Mouse (Mus musculus) embryonic stem cell, embryonic (primary cell): Measurements from ENCODE around the gene Tbxas1.

Experiments
- CTCF ChIA-PET, 4 experiments: fragments of 300-600 bp in 2 of 4; fragments of 350-600 bp in 2 of 4; sonication (Branson Sonifier 250); formaldehyde crosslinking; loops; one replicate each; lab custom pipeline; 2022; ENCODE audit warnings: inconsistent platforms in 2 of 4; lab: Charles Lee
- POLR2A ChIA-PET, 4 experiments: fragments of 300-600 bp in 2 of 4; fragments of 350-600 bp in 2 of 4; sonication (Branson Sonifier 250); formaldehyde crosslinking; loops; one replicate each; lab custom pipeline; 2022; ENCODE audit warnings: antibody characterized with exemption in 4 of 4, inconsistent platforms in 1 of 4; lab: Charles Lee

Gene Tbxas1

DNA sequence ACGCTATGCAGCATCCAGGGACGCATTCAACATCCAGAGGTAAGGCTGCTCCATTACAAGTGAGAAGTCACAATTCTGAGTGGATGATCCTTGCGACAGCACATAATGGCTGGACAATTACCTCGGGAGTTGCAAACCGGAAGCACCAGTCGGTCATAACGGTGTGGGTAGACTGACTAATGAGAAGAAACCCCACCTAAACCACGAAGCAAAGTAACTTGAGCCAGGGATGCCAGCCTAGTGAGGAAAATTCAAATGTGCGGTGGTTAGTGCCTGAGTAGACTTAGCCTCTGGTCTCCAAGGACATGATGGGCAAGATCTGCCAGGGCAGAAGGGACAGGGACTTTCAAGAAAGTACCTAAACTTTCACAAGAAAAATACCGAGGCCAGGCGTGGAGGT, 142.7 kb downstream of the Tbxas1 start:
- CTCF ChIA-PET = interaction anchor here in 2 of 4 experiments (0.7 to 3.0 kb wide), 4 partner anchors 102 to 368 kb away, joined by 3 to 11 read pairs (median 4); no protein-coding TSS in a partner anchor
- POLR2A ChIA-PET = interaction anchor here in 1 of 4 experiments (1.2 kb wide), 1 partner anchor 283 kb away, joined by 3 read pairs; no protein-coding TSS in a partner anchor

GRCm38 (mm10) chr6:39018805-39019204, 143.6 kb downstream of the Tbxas1 start:
- ChIA-PET CTCF (interaction anchor here (0.5 to 3.0 kb wide), 10 partner anchors 93 to 674 kb away, joined by 3 to 11 read pairs (median 4); no protein-coding TSS in a partner anchor), POLR2A (no interaction called here)

- POLR2A ChIA-PET = no interaction called here
- CTCF ChIA-PET = interaction anchor here (0.5 to 3.0 kb wide), 11 partner anchors 93 to 674 kb away, joined by 3 to 11 read pairs (median 3); no protein-coding TSS in a partner anchor
Measured at GRCm38 (mm10) chr6:39019219-39019618, 144.0 kb downstream of the Tbxas1 start.

GRCm38 (mm10) chr6:39021909-39022308, 146.7 kb downstream of the Tbxas1 start:
- CTCF ChIA-PET = interaction anchor here in 1 of 4 experiments (0.7 kb wide), 1 partner anchor 61 kb away, joined by 3 read pairs; no protein-coding TSS in a partner anchor

DNA sequence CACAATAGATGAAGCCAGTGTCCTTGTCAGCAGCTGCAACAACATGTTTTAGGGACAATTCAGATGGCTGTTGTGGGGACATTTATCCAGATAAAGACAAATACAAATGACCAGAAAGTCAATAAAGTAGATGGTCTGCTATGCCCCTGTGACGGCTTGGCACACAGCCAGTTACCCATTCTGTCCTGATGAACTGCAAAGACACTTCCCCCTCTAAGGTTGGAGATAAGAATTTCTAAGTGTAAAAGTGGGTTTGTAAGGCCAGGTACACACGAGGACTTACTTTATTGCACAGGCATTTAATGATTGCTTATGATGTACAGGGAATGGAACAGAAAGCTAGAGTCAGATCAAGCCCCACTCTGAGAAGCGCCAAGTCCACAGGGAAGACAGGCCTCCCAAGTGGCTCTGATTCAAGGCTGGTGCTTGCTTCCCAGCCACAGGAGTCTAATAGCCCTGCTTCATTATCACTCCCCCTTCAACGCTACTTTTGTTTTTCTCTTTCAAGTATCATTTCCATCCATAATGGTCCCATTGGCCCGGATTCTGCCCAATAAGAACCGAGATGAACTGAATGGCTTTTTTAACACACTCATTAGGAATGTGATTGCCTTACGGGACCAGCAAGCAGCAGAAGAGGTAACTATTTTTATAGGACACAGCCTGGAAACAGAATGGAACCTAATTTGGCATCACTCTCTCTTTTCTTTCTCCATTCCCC, 147.4 kb downstream of the Tbxas1 start:
- POLR2A ChIA-PET = no interaction called here
- CTCF ChIA-PET = no interaction called here

More at GRCm38 (mm10) chr6:39021909-39022308, 146.7 kb downstream of the Tbxas1 start:
- POLR2A ChIA-PET = no interaction called here

- POLR2A ChIA-PET = interaction anchor here in 3 of 4 experiments (0.6 to 1.3 kb wide), 4 partner anchors 11 to 136 kb away, joined by 3 to 7 read pairs (median 4); no protein-coding TSS in a partner anchor
- CTCF ChIA-PET = interaction anchor here (0.5 to 1.2 kb wide), 8 partner anchors 10 to 380 kb away, joined by 3 to 5 read pairs (median 3); no protein-coding TSS in a partner anchor
Measured at GRCm38 (mm10) chr6:39024631-39025030, 149.4 kb downstream of the Tbxas1 start.

DNA sequence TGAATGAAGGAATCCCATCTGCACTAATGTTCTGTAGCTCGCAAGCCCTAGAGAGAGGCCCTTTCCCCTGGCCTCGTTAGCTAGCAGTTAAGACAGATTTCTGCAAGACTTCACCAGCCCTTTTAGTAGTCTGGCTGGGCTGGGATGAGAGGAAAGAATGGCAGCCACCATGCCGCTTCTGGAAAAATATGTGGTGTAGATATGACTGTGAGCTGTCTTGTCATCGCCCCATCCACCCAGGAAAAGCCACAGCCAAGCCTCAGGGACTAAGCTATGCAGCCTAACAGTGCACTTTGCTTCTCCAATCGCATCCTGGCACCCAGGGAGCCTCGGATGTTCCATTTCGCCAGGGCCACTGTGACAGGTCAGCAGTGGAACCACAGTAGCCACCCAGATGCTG, 149.8 kb downstream of the Tbxas1 start:
- ChIA-PET POLR2A (interaction anchor here in 3 of 4 experiments (0.6 to 1.3 kb wide), 4 partner anchors 11 to 136 kb away, joined by 3 to 7 read pairs (median 4); no protein-coding TSS in a partner anchor), CTCF (interaction anchor here (0.5 to 0.9 kb wide), 6 partner anchors 10 to 381 kb away, joined by 3 to 4 read pairs (median 3); no protein-coding TSS in a partner anchor)

DNA sequence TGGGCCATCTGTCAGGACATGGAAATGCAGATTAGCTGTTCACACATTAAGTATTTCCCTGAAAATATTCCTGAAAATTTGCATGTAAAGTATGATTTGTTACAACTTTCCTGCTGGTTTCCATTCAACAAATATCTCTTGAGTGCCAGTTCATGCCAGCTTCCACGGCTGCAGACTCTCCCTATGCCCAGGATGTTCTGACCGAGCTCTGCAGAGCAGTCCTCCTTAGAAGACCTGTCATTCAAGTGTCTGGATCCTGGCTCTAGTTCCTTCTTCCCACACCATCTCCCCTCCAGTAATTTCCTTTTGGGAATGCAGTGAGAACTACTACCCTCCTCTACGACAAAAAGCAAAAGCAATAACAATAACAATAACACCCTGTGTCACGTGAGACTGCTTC, 155.5 kb downstream of the Tbxas1 start:
- ChIA-PET CTCF (no interaction called here), POLR2A (interaction anchor here in 1 of 4 experiments (0.6 kb wide), 1 partner anchor 479 kb away, joined by 4 read pairs; the partner anchor contains the start of gene Luc7l2)

- ChIA-PET POLR2A (interaction anchor here in 1 of 4 experiments (0.6 kb wide), 1 partner anchor 31 kb away, joined by 4 read pairs; no protein-coding TSS in a partner anchor), CTCF (no interaction called here)
Measured at GRCm38 (mm10) chr6:39033676-39034075, 158.5 kb downstream of the Tbxas1 start.

DNA sequence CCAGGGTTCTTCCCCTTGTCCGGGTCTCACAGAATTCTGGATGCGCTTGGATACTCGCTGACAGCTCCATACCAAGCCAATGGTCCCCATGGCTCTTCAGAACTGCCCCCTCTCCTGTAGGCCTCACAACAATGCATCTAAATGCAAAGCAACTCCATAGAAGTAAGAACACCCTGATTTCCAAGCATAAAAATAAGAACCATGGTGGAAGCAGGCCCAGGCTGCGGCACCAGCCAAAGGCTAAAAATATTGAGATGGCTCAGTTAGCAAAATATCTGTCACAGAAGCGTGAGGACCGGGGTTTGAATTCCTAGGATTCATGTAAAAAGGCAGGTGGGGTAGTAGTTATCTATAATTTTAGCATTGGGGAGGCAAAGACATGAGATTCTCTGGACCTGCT, 159.8 kb downstream of the Tbxas1 start:
- POLR2A ChIA-PET = interaction anchor here in 1 of 4 experiments (0.6 kb wide), 1 partner anchor 428 kb away, joined by 4 read pairs; no protein-coding TSS in a partner anchor
- CTCF ChIA-PET = interaction anchor here in 1 of 4 experiments (0.7 kb wide), 1 partner anchor 10 kb away, joined by 3 read pairs; no protein-coding TSS in a partner anchor

DNA sequence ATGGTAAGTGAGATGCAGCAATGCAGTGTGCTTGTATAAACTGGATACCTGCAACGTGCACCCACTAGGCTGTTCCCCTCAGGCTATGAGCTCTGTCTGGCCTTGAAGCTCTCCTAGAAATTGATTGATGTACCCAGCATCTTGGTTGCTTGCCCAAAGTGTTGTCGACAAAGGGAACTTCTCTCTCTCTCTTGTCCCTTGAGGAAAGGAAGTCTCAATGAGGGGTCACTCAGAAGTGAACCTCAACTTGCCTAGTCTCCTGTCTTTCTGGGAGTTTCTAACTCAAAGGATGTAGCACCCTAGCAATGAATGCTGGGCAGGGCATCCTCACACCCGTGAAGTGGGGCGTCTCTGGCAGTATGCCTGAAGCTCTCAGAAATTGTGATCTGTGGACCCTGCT, 161.0 kb downstream of the Tbxas1 start:
- POLR2A ChIA-PET = interaction anchor here in 1 of 4 experiments (1.6 kb wide), 1 partner anchor 12 kb away, joined by 5 read pairs; no protein-coding TSS in a partner anchor
- CTCF ChIA-PET = no interaction called here

- ChIA-PET CTCF (interaction anchor here in 1 of 4 experiments (0.6 kb wide), 1 partner anchor 305 kb away, joined by 4 read pairs; no protein-coding TSS in a partner anchor), POLR2A (no interaction called here)
Measured at GRCm38 (mm10) chr6:39040451-39040850, 165.2 kb downstream of the Tbxas1 start.

- CTCF ChIA-PET = interaction anchor here in 3 of 4 experiments (0.6 kb wide), 3 partner anchors 124 to 224 kb away, joined by 3 to 5 read pairs (median 3); no protein-coding TSS in a partner anchor
- POLR2A ChIA-PET = no interaction called here
Measured at GRCm38 (mm10) chr6:39049141-39049540, 173.9 kb downstream of the Tbxas1 start.

DNA sequence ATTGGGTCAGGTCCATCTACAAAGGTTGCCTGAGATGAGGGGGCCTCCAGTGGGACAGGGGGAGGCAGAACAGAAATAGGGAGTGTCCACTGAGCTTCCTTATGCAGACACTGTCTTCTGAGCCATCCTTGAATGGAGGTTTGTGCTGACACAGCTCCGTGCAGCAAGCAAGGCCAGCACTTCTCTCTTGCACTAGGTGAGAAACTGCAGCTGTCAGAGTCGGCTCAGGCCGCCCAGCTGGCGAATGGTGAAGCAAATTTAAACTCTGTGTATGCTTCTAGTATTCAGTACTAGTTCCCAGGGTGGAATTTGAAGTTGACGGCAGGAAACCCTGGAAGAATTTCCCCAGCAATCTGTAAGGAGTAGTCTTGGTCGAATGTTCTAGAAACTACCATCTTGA, 175.6 kb downstream of the Tbxas1 start:
- POLR2A ChIA-PET = interaction anchor here in 1 of 4 experiments (0.5 to 1.2 kb wide), 2 partner anchors 64 to 125 kb away, joined by 3 read pairs; no protein-coding TSS in a partner anchor

DNA sequence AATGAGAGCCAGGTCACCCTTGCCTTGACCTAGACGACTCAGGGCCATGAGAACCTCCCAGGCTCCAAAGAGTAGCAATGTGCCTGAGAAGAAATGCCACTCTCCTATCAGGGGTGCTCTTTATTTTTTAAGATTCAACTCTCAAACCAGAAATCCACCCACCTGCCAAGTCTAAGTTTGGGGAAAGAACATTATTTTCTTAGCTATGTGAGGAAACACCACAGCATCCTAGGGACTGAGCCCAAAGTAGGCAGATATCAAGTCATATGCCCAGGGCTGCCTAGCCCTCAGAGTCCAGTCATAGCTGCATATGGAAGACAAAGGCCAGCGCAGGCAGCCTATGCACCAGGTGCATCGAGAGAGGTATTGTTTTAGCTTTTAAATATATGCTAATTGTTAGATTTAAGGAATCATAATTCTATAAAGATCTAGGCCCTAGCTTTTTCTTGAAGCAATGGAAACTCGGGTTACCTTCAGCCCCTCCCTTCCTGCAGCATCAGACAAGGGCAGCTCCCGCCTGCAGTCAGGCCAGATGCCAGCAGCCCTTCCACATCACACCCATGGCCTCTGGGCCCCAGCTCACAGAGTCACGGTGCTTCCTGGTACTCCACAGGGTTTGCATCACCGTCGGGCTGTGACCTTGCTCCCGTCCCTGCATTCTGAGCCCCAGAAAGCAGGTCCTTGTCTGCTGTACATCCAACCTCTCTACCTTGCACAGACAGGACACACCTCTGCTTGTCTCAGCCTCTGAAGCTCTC, 176.8 kb downstream of the Tbxas1 start:
- POLR2A ChIA-PET = interaction anchor here in 2 of 4 experiments (0.5 to 1.2 kb wide), 2 partner anchors 65 to 155 kb away, joined by 3 read pairs; no protein-coding TSS in a partner anchor
- CTCF ChIA-PET = interaction anchor here in 3 of 4 experiments (0.6 to 1.9 kb wide), 5 partner anchors 14 to 127 kb away, joined by 3 to 5 read pairs (median 3); no protein-coding TSS in a partner anchor

More for the DNA sequence above, 175.6 kb downstream of the Tbxas1 start:
- CTCF ChIA-PET = interaction anchor here in 2 of 4 experiments (0.5 to 1.0 kb wide), 2 partner anchors 188 to 315 kb away, joined by 3 to 5 read pairs; no protein-coding TSS in a partner anchor

DNA sequence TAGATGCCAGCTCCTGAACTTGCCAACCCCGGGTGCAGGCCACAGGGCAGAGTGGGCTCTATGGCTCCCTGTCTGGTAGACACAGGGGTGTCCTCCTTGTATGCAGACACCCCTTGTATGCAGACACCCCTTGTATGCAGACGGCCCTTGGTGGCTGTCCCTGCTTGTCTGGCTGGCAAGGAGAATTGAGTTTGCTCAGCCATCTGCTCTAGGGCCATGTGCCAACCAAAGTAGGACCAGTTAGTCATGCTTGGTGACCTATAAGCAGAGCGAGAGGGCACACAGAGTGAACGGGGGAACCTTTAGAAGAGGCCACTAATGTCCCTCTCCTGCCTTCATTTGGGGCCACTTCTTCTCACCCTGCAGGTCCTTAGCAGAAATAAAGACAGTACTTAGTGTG, 177.4 kb downstream of the Tbxas1 start:
- ChIA-PET CTCF (interaction anchor here in 3 of 4 experiments (0.6 to 1.9 kb wide), 4 partner anchors 14 to 127 kb away, joined by 3 to 5 read pairs (median 4); no protein-coding TSS in a partner anchor), POLR2A (interaction anchor here in 1 of 4 experiments (0.5 kb wide), 1 partner anchor 156 kb away, joined by 3 read pairs; no protein-coding TSS in a partner anchor)

DNA sequence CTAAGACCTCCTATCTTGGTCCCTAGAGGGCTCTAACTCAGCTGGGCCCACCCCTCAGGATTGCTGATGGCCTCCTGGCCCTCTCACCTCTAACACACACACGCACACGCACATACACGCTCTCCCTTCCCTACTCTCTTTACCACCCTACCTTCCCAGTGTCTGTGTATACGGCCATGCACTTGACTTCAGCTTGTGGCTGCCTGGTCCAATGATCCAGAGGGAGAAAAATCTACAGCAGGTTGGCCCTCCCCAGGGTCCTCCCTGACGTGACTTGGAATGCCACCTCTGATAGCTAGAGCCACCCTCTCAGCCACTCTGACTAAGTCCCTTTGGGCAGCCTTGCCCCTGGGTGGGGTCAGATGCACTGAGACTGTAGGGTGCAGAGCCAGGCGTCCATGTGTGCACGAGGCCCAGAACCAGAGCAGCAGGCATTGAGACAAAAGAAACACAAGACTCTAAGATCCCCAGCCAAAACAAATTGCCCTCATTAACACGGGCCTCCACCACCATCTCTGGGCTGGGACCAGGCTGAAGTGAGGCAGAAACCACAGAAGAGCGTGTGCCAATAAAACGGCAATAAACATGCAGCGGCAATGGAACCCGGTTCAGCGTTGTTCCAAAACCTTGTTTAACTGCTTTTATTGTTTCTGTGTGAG, 179.1 kb downstream of the Tbxas1 start:
- ChIA-PET CTCF (no interaction called here), POLR2A (interaction anchor here in 1 of 4 experiments (0.6 kb wide), 1 partner anchor 15 kb away, joined by 3 read pairs; no protein-coding TSS in a partner anchor)
